Mouse (Mus musculus) liver, embryonic 14.5 days (tissue): ENCODE data around the gene Cops7b. TPM values are rescaled to one million over a fixed set of nuclear protein-coding genes. Genes with fewer than 3 reads are reported as not detected.

ENCODE experiments used
- ATAC-seq: fragments of 200-750 bp; cut with Nextera tagmentation; 2 replicates; pipeline ENCODE4 v1.8.0; 2017; ENCODE audit warnings: moderate number of reproducible peaks, mild to moderate bottlenecking, moderate library complexity; ENCODE audit not compliant: insufficient read depth
- DNase-seq, 3 experiments: peaks; one replicate each; pipeline ENCODE4 v3.0.0-alpha.2; 2012 to 2013; ENCODE audit warnings: low read depth in 3 of 3, low spot score in 3 of 3
- H3K27ac ChIP-seq: fragments of 300-500 bp; sonication (generic); 2 replicates; pipeline ENCODE4 v1.5.1; 2014; ENCODE audit warnings: moderate library complexity, mild to moderate bottlenecking, control low read depth, inconsistent platforms
- H3K27me3 ChIP-seq: fragments of 300-500 bp; sonication (generic); 2 replicates; pipeline ENCODE4 v1.6.1; 2014; ENCODE audit warnings: mild to moderate bottlenecking, low read length, moderate library complexity; ENCODE audit not compliant: control insufficient read depth, insufficient read depth
- H3K36me3 ChIP-seq: fragments of 300-500 bp; sonication (generic); replicated peaks from 2 replicates; pipeline ENCODE4 v1.6.1; 2014; ENCODE audit warnings: low read depth; ENCODE audit not compliant: control insufficient read depth, insufficient read depth
- H3K4me1 ChIP-seq, 2 experiments: fragments of 200-500 bp in 1 of 2; fragments of 300-500 bp in 1 of 2; sonication (generic) in 1 of 2; replicated peaks; 2 replicates each; pipeline ENCODE4 v1.6.1; 2012 to 2014; ENCODE audit warnings: antibody characterized with exemption in 1 of 2, inconsistent platforms in 1 of 2, low read length in 1 of 2; ENCODE audit not compliant: control insufficient read depth in 2 of 2, insufficient read depth in 2 of 2
- H3K4me2 ChIP-seq: fragments of 300-500 bp; sonication (generic); 2 replicates; pipeline ENCODE4 v1.6.1; 2014; ENCODE audit warnings: low read depth, mild to moderate bottlenecking, control low read depth, moderate library complexity
- H3K4me3 ChIP-seq, 2 experiments: fragments of 200-500 bp in 1 of 2; fragments of 300-500 bp in 1 of 2; sonication (generic) in 1 of 2; 2 replicates each; pipeline ENCODE4 v1.5.1; 2012 to 2014; ENCODE audit warnings: low read depth in 2 of 2, low read length in 2 of 2, mild to moderate bottlenecking in 2 of 2, control low read depth in 1 of 2, inconsistent platforms in 1 of 2, moderate library complexity in 1 of 2; ENCODE audit not compliant: insufficient read depth in 1 of 2
- H3K9ac ChIP-seq: fragments of 300-500 bp; sonication (generic); replicated peaks from 2 replicates; pipeline ENCODE4 v1.6.1; 2014; ENCODE audit warnings: mild to moderate bottlenecking, control low read depth, moderate library complexity
- H3K9me3 ChIP-seq: fragments of 300-500 bp; sonication (generic); 2 replicates; pipeline ENCODE4 v1.6.1; 2016; ENCODE audit warnings: low read length, mixed read lengths; ENCODE audit not compliant: control insufficient read depth
- CTCF ChIP-seq: IDR thresholded peaks from 2 replicates; pipeline ENCODE4 v1.5.1; 2016; ENCODE audit warnings: antibody characterized with exemption, low read depth, control low read depth
- EP300 ChIP-seq: IDR thresholded peaks from 2 replicates; pipeline ENCODE4 v1.6.1; 2016; ENCODE audit warnings: antibody characterized with exemption, low read depth
- WGBS: fragments of 180-500 bp; shearing (Covaris S2); extraction: QIAGEN DNeasy Blood & Tissue Kit; methylation state at CpG from one replicate; pipeline ENCODE4 v1.1.7; 2014; ENCODE audit not compliant: insufficient replicate concordance; 5-methylcytosine and 5-hydroxymethylcytosine counted together
- polyA plus RNA-seq, 2 experiments: library from polyadenylated mRNA; depleted of rRNA in 1 of 2; stranded (reverse) in 1 of 2; unstranded in 1 of 2; fragments of >200 nt; fragmentation: Nextera tagmentation in 1 of 2; extraction: Ambion mirVana in 1 of 2; gene quantifications; 2 replicates each; pipeline versions ENCODE4 v1.2.1 to v1.2.3; 2012 to 2014

Cops7b gene
- polyA plus RNA-seq, 2 experiments, result 11.4 to 16.3 TPM

GRCm38 (mm10) chr1:86559232-86559631 lies 23.5 kb upstream of the Cops7b start:
- H3K4me3 ChIP-seq, result no peak overlapping the region
- peaks cover 10% of the 10 kb centered on the region for H3K36me3 ChIP-seq
- H3K27me3 ChIP-seq, result no peaks in the 10 kb centered on the region
- WGBS, result 67% methylated on average over 3 of the region's 3 CpGs
- ATAC-seq, result no peak
- DNase-seq, result no peak
- TF ChIP-seq CTCF (no peak), EP300 (no peak)
- H3K27ac ChIP-seq, result no peak overlapping the region
- H3K4me1 ChIP-seq, result peaks cover 9 to 16% of the 10 kb centered on the region in 2 experiments; a peak in 3 of 4 replicates
- H3K4me2 ChIP-seq, result no peak overlapping the region
- H3K9me3 ChIP-seq, result no peaks in the 10 kb centered on the region
- H3K9ac ChIP-seq, result no peak overlapping the region

- Histone ChIP-seq H3K4me1 (peaks cover 9 to 14% of the 10 kb centered on the region in 2 experiments; a peak in 3 of 4 replicates), H3K9ac (no peak overlapping the region), H3K36me3 (peaks cover 10% of the 10 kb centered on the region), H3K27ac (no peak overlapping the region), H3K4me2 (no peak overlapping the region), H3K27me3 (no peaks in the 10 kb centered on the region), H3K4me3 (no peak overlapping the region), H3K9me3 (no peaks in the 10 kb centered on the region)
- ATAC-seq (no peak), DNase-seq (no peak)
- TF ChIP-seq EP300 (no peak), CTCF (no peak)
- WGBS, result 49% methylated on average over 2 of the region's 2 CpGs
These were observed 20.0 kb upstream of the Cops7b start for GRCm38 (mm10) chr1:86562663-86563062.

DNA sequence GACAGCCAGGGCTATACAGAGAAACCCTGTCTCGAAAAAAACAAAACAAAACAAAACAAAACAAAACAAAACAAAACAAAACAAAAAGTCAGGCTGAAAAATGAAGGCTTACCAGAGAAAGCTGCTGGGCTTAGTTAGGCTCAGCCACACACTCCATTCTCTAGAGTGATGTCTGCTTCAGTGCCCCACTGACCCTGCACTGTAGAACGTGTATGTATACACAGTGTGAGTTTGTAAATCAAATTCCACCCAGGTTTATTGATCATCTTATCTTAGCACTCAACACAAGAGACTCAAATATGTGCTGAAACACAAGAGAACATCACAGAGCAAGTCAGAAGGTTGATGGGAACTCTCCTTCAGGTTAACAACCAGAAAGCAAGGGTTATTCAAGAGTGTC lies 14.3 kb upstream of the Cops7b start:
- Histone ChIP-seq H3K4me3 (no peak overlapping the region), H3K9ac (no peak overlapping the region), H3K27me3 (no peaks in the 10 kb centered on the region), H3K4me2 (no peak overlapping the region), H3K36me3 (peaks cover 6% of the 10 kb centered on the region), H3K9me3 (no peaks in the 10 kb centered on the region), H3K4me1 (no peaks in the 10 kb centered on the region), H3K27ac (no peak overlapping the region)
- ATAC-seq (no peak), DNase-seq (no peak)
- no peak for TF ChIP-seq EP300
- no peak for TF ChIP-seq CTCF
- WGBS, result 56% methylated on average over 2 of the region's 2 CpGs

GRCm38 (mm10) chr1:86569292-86569860 lies 13.3 kb upstream of the Cops7b start:
- ATAC-seq, result no peak
- WGBS, result 75% methylated on average over 2 of the region's 2 CpGs
- H3K4me2 ChIP-seq, result no peak overlapping the region
- no peak for TF ChIP-seq EP300
- TF ChIP-seq CTCF, result no peak
- H3K4me3 ChIP-seq, result no peak overlapping the region
- no peaks in the 10 kb centered on the region for H3K4me1 ChIP-seq
- no peak overlapping the region for H3K9ac ChIP-seq
- no peaks in the 10 kb centered on the region for H3K27me3 ChIP-seq
- no peak for DNase-seq
- H3K36me3 ChIP-seq, result no peaks in the 10 kb centered on the region
- H3K9me3 ChIP-seq, result no peaks in the 10 kb centered on the region
- H3K27ac ChIP-seq, result no peak overlapping the region

DNA sequence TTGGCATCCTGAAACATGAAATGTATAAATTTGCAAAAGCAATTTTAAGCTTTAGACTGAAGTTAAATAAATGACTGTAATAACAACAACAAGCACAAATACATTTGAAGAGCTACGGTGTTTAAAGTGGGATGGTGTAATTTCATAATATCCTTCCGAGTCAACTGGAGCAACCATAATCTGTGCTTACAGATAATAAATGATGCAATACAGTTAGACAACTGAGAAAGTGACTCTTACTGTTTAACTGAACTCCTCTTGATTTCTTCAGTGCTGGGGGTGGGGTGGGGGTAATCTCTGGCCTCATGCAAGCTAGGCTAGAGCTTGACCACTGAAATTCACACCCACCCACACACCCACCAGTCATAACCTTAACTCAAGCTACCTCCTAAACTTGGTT lies 11.3 kb upstream of the Cops7b start:
- ATAC-seq (no peak), DNase-seq (no peak)
- Histone ChIP-seq H3K36me3 (no peaks in the 10 kb centered on the region), H3K27ac (no peak overlapping the region), H3K4me1 (no peaks in the 10 kb centered on the region), H3K4me2 (no peak overlapping the region), H3K4me3 (no peak overlapping the region), H3K27me3 (no peaks in the 10 kb centered on the region), H3K9ac (no peak overlapping the region), H3K9me3 (no peaks in the 10 kb centered on the region)
- WGBS, result 62% methylated on average over 2 of the region's 2 CpGs
- TF ChIP-seq EP300, result 0 out of 2 replicates have a peak, but pooled peaks have one; percentile 10
- TF ChIP-seq CTCF, result no peak
